Mouse (Mus musculus) natural killer cell, adult 2 months (primary cell): ENCODE measurements around the gene Mcat.

Experiments
- DNase-seq, 2 experiments: peaks; one replicate each; pipeline ENCODE4 v3.0.0; 2022; ENCODE audit warnings: low spot score in 2 of 2

Mcat gene

DNA sequence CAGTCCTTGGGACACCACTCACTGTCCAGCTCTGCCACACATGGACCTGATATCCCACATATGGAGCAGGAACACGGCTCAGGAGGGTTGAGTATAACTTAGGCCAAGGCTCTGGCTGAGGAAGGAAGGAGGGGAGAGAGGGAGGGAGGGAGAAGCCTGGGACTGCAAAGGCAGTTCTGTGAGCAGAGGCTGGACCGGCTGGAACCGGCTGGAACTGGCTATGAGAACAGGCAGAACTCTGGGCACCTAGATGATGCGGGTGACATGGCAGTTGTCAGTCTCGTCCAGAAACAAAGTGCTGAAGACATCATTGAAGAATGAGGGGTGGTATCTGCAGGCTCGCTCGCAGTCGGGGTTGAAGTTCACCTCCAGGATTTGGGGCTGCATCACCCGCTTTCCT, 13.1 kb upstream of the Mcat start:
- no peak for DNase-seq

DNA sequence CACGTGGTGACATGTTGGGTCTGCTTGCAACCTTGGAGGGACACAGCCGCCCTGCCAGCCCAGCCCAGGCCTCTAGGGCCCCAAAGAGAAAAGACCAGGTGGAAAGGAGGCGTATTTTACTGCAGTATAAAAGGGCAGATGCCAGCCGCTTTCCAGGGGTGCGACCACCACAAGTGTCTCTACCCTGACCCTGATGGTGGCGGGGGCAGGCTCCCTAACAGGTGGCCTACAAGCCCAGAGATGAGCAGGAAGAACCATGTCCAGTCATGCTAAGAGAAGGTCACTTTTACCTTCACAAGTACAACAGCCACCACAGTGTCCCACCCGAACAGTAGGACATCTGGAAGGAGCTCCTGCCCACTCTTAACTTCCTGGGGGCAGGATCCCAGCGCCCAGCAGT, 12.0 kb upstream of the Mcat start:
- DNase-seq = no peak

- no peak for DNase-seq
Measured at GRCm38 (mm10) chr15:83574731-83575351, 11.3 kb upstream of the Mcat start.

DNA sequence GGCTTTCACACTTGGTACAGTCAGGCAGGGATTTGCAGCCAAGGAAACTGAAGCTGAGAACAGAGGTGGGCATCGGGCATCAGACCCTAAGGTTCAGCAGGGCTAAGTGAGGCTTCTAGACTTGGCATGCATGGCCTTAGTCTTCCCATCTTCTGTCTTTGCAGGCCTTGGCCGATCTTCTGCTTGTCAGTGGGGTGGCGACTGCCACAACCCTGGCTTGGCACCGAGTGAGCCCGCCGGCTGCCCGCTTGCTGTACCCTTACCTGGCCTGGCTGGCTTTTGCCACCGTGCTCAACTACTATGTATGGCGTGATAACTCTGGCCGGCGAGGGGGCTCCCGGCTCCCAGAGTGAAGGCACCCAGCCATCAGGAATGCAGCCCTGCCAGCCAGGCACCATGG, 10.0 kb upstream of the Mcat start:
- DNase-seq = no peak

DNA sequence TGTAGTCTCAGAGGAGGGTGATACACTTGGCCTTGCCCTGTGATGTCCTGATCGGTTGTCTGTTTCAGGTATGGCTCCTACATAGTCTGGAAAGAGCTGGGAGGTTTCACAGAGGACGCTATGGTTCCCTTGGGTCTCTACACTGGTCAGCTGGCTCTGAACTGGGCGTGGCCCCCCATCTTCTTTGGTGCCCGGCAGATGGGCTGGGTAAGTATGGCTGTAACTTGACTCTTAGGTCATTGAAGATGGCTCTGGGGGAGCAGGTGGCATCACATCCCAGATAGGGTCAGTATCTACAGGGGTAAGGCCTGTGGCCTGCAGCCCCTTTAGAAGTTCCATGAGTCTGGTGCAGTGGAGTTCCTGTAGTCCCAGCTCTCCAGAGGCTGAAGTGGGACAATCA, 8.5 kb upstream of the Mcat start:
- no peak for DNase-seq

- no peak for DNase-seq
Measured at GRCm38 (mm10) chr15:83571636-83572035, 8.0 kb upstream of the Mcat start.

DNA sequence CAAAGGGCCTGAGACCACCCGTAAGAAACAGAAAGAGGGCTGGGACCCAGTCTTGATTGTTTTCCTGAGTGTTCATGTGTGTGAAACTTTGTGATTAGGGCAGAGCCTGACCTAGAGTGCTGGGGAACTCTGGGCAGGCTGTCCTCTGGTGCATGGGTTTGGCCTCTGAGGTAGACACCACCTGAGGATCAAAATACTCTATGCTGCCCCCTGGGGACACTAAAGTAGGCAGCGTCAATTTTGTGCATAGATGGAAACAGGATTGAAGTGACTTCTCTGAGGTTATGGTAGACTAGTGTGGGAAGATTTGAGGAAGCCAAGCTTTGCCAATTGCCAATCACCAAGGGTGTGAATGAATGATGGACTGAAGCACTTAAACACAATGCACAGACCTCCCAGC, 7.1 kb upstream of the Mcat start:
- no peak for DNase-seq

DNA sequence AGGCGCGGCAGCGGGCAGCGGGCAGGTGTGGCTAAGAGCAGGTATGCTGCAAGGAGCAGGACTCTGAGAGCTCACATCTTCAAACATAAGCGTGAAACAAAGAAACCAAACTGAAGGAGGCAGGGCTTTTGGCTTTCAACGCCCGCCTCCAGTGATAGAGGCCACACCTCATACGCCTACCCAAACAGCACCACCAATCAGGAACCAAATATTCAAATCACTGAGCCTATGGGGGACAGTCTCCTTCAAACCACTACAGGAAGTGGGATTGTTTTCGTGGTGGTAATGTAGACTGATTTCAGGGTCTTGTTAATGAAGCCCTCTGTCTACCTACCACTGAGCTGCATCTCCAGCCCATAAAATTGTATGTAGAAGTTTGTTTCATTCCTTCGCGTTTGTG, 6.1 kb upstream of the Mcat start:
- DNase-seq = no peak

DNA sequence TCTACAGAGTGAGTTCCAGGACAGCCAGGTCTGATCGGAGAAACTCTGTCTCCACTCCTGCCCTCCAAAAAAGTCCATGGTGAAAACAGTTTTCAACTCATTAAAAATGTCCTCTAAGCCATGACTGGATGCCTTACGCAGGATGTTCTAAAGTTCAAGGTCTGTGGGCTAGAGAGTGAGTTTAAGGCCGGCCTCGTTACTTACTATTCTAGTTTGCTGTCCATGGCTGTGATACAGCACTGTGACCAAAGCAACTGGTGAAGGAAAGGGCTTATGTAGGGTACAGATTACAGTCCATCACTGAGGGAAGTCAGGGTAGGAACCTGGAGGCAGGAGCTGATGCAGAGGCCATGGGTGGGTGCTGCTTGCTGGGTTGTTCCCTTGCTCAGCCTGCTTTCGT, 5.0 kb upstream of the Mcat start:
- DNase-seq = no peak

- no peak for DNase-seq
Measured at GRCm38 (mm10) chr15:83567728-83568127, 4.1 kb upstream of the Mcat start.

GRCm38 (mm10) chr15:83566006-83566405, 2.4 kb upstream of the Mcat start:
- DNase-seq = no peak

DNA sequence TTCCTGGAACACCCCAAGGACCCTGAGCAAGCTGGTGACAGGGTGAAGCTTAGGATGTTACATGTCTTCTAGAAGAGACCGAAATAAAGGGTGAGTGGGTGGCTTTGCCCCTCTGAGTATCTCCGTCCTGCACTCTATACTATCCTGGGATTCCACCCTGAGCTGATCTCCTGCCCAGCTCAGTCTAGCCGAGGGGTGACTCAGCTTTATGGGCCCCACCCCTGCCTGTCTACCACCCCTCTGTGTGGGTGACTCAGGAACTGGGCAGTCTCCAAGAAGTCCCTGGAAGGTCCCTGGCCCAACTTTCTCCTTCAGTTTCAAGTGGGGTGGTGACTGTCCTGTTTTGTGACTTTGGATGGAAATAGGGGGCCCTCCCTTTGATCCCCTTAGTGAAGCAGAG, 1.8 kb upstream of the Mcat start:
- peak in 1 of 2 experiments; percentile 18 for DNase-seq

- peak; percentile 27 to 43 for DNase-seq
Measured at GRCm38 (mm10) chr15:83563857-83564651, 467 bp upstream of the Mcat start.

- DNase-seq = peak; percentile 76
Measured at GRCm38 (mm10) chr15:83562626-83563270, 839 bp downstream of the Mcat start.

GRCm38 (mm10) chr15:83560941-83561477, 2.6 kb downstream of the Mcat start:
- no peak for DNase-seq

DNA sequence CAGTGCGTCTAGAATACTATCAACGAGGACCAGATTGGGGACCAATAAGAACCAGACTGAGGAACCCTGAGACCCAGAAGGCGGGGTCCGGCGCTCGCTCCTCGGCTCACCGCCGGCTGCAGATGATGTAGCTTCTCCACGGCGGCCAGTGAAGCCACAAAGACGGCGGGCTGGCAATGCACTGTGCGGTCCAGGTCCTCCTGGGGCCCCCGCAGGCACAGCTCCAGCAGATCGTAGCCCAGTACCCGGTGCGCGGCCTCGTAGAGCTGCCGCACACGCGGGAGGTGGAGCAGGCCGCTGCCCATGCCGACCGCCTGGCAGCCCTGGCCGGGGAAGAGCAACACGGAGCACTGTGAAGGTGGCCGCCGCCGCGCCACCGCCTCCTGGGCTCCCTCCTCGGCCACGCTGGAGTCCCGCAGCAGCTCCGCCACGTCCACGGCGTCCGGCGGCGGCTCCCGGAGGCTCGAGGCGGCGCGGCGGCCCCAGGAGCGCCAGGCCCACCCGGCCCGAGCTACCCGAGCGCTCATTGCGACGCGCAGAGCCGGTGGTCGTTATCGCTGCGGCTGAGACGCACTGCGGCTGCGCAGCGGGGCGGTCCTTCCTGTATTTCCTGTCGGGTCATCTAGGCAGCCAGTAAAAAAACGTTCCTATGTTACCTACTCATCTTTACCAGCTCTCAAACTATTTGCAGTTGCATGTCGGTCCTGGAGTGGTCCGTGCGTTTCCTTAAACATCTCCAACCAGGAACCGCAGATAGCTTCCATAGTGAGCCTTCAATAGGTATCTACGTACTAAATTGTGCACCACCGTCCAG, 8.2 kb downstream of the Mcat start:
- DNase-seq = peak; percentile 78 to 84

GRCm38 (mm10) chr15:83553831-83554230, 9.8 kb downstream of the Mcat start:
- DNase-seq = no peak

- DNase-seq = no peak
Measured at GRCm38 (mm10) chr15:83550137-83550536, 13.4 kb downstream of the Mcat start.

DNA sequence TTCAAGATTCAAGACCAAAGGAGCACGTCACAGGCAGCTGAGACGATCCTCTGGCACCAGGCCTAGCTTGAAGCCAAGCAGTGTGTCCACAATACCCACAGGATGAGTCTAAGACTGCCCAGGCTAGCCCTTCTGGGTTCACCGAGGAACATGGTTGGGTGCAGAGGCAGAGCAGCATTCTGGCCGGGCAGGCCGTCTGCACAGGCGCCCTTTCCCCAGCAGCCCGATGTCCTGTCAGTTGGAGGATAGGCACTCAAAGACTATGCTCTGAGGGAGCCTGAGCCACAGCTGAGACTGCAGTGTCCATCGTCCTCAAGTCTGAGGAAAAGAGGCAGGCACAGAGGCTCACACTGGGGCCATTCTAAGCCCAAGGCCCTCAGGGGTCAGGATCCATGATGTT, 16.4 kb downstream of the Mcat start:
- DNase-seq = no peak

- DNase-seq = no peak
Measured at GRCm38 (mm10) chr15:83546029-83546428, 17.6 kb downstream of the Mcat start.

DNA sequence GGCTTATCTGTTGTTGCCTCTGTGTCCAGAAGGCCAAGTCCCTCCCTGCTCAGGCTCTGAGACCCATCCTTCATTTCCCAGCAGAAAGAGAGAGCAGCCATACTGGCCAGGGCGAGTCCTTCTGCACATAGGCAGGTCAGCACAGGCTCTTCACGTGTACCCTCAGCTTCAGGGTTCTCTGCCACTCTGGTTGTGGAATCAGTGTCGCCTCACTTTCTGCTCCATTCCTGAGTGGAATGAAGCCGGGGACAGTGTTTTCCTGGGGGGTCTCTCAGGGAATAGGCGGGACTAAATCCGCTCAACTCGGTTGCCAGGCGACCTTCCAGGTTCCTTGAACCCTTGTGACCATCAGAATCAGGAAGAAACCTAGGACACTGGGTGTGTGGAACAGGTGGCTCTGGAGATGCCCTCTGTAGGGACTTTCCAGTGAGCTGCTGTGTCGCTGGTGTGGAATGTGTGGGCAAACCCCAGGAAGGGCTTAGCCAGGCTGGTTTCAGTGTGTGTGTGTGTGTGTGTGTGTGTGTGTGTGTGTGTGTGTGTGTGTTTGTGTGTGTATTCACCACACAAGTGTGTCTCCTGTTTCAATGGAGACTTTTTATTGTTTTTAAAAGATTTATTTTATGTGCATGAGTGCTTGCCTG, 21.8 kb downstream of the Mcat start:
- no peak for DNase-seq
